Mouse (Mus musculus): ENCODE data around the gene Trim69. TPM values are rescaled to one million over a fixed set of nuclear protein-coding genes. Genes with fewer than 3 reads are reported as not detected.
A peak's percentile ranks its signal among the peaks of the same experiment; 100 is the strongest.

Trim69 gene
- total and polyA plus RNA-seq, 3 experiments = 0.04 TPM; not detected in 2

- no peak overlapping the region for H3K27ac ChIP-seq (ENCODE audit: control insufficient read depth, low read depth, low read length)
- peaks cover 7 to 17% of the 10 kb centered on the region in 2 experiments for H3K4me1 ChIP-seq (ENCODE audit: control insufficient read depth in 1 of 2, insufficient read depth in 2 of 2, low read length in 2 of 2)
- no peaks in the 10 kb centered on the region for H3K9me3 ChIP-seq (replicated peaks; ENCODE audit: insufficient read depth, low read length)
- DNase-seq (ENCODE audit: low read depth, low spot score) = no peak
- no peak overlapping the region for H3K9ac ChIP-seq (ENCODE audit: control insufficient read depth, low read depth, low read length, poor library complexity, severe bottlenecking)
- H3K79me2 ChIP-seq (ENCODE audit: control insufficient read depth, insufficient read depth, low read length, poor library complexity) = no peaks in the 10 kb centered on the region
- TF ChIP-seq ZC3H11A (IDR thresholded peaks at IDR 0.05; ENCODE audit: low read depth, low read length) = no peak
- no peak for TF ChIP-seq MYC (IDR thresholded peaks at IDR 0.05; ENCODE audit: low read depth, low read length)
- TF ChIP-seq EP300 (IDR thresholded peaks at IDR 0.05; ENCODE audit: low read depth in 1 of 2, low read length in 2 of 2) = no peak
- no peak for TF ChIP-seq ZNF384 (IDR thresholded peaks at IDR 0.05; ENCODE audit: low read depth, low read length)
- no peak for TF ChIP-seq ELF1 (IDR thresholded peaks at IDR 0.05; ENCODE audit: low read depth, low read length)
- no peak for TF ChIP-seq E2F4 (IDR thresholded peaks at IDR 0.05; ENCODE audit: borderline replicate concordance, low read depth, low read length)
- TF ChIP-seq JUND (IDR thresholded peaks at IDR 0.05; ENCODE audit: low read depth, low read length) = no peak
- TF ChIP-seq ZMIZ1 (IDR thresholded peaks at IDR 0.05; ENCODE audit: low read depth, low read length) = no peak
- no peak for TF ChIP-seq MYB (IDR thresholded peaks at IDR 0.05; ENCODE audit: low read depth, low read length)
- peaks cover 0 to 18% of the 10 kb centered on the region in 2 experiments; a peak in 2 of 4 replicates for H3K36me3 ChIP-seq (ENCODE audit: control insufficient read depth in 1 of 2, insufficient read depth in 2 of 2, low read length in 2 of 2)
- H3K27me3 ChIP-seq (ENCODE audit: control insufficient read depth in 1 of 2, insufficient read depth in 2 of 2, low read length in 2 of 2) = no peaks in the 10 kb centered on the region
- H3K4me3 ChIP-seq (ENCODE audit: control insufficient read depth in 1 of 2, insufficient read depth in 1 of 2, low read depth in 2 of 2, low read length in 2 of 2) = no peak overlapping the region
These were observed 19.7 kb upstream of the Trim69 start for GRCm38 (mm10) chr2:122140815-122141214.

DNA sequence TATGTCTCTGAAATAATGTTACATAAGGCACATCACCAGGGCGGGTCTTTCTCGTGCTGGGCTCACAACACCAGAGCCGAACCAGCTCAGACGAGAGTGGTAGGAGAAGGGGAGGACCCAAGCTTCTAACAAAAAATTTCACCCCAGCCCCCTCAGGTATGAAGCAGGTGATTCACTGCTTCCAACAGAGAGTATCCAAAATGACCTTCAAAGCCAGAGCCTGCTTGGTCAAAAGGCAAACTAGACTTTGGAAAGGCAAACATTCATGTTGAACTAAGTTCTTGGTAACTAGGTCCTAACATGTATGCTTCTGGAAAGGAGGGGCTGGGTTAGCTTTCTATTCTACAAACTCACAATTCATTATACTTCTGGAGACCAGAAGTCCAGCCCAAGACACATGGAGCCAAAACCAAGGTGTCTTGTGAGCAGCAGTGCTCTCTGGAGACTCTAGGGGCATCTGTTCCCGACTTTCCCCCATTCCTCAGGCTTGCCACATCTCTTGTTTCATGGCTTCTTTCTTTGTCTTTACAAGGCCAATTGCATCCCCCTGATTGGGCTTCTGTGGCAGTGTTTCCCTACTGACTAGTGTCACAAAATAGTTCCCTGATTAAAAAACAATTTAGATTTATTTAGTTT, 19.1 kb upstream of the Trim69 start:
- no peaks in the 10 kb centered on the region for H3K27me3 ChIP-seq (ENCODE audit: control insufficient read depth in 1 of 2, insufficient read depth in 2 of 2, low read length in 2 of 2)
- no peak overlapping the region for H3K9ac ChIP-seq (ENCODE audit: control insufficient read depth, low read depth, low read length, poor library complexity, severe bottlenecking)
- DNase-seq (ENCODE audit: low read depth, low spot score) = no peak
- no peak overlapping the region for H3K4me3 ChIP-seq (ENCODE audit: control insufficient read depth in 1 of 2, insufficient read depth in 1 of 2, low read depth in 2 of 2, low read length in 2 of 2)
- no peaks in the 10 kb centered on the region for H3K9me3 ChIP-seq (replicated peaks; ENCODE audit: insufficient read depth, low read length)
- no peak overlapping the region for H3K27ac ChIP-seq (ENCODE audit: control insufficient read depth, low read depth, low read length)
- H3K36me3 ChIP-seq (ENCODE audit: control insufficient read depth in 1 of 2, insufficient read depth in 2 of 2, low read length in 2 of 2) = peaks cover 0 to 20% of the 10 kb centered on the region in 2 experiments; a peak in 2 of 4 replicates
- H3K4me1 ChIP-seq (ENCODE audit: control insufficient read depth in 1 of 2, insufficient read depth in 2 of 2, low read length in 2 of 2) = peaks cover 11 to 19% of the 10 kb centered on the region in 2 experiments
- TF ChIP-seq CTCF (IDR thresholded peaks at IDR 0.05 in 2 of 3, conservative IDR thresholded peaks at IDR 0.05 in 1 of 3; ENCODE audit: control insufficient read depth in 1 of 3, insufficient read depth in 1 of 3, low read depth in 2 of 3, low read length in 3 of 3, poor library complexity in 1 of 3, severe bottlenecking in 1 of 3) (0 out of 6 replicates have a peak, but pooled peaks of 1 of the 3 experiments have one; percentile 5), ZMIZ1 (IDR thresholded peaks at IDR 0.05; ENCODE audit: low read depth, low read length) (no peak)
- H3K79me2 ChIP-seq (ENCODE audit: control insufficient read depth, insufficient read depth, low read length, poor library complexity) = no peaks in the 10 kb centered on the region

- Histone ChIP-seq H3K9ac (ENCODE audit: control insufficient read depth, low read depth, low read length, poor library complexity, severe bottlenecking) (no peak overlapping the region), H3K27me3 (ENCODE audit: control insufficient read depth in 1 of 2, insufficient read depth in 2 of 2, low read length in 2 of 2) (no peaks in the 10 kb centered on the region), H3K27ac (ENCODE audit: control insufficient read depth, low read depth, low read length) (no peak overlapping the region), H3K9me3 (replicated peaks; ENCODE audit: insufficient read depth, low read length) (no peaks in the 10 kb centered on the region), H3K36me3 (ENCODE audit: control insufficient read depth in 1 of 2, insufficient read depth in 2 of 2, low read length in 2 of 2) (peaks cover 0 to 9% of the 10 kb centered on the region in 2 experiments; a peak in 2 of 4 replicates), H3K4me3 (ENCODE audit: control insufficient read depth in 1 of 2, insufficient read depth in 1 of 2, low read depth in 2 of 2, low read length in 2 of 2) (no peak overlapping the region), H3K79me2 (ENCODE audit: control insufficient read depth, insufficient read depth, low read length, poor library complexity) (peaks cover 6% of the 10 kb centered on the region), H3K4me1 (ENCODE audit: control insufficient read depth in 1 of 2, insufficient read depth in 2 of 2, low read length in 2 of 2) (peaks cover 8 to 11% of the 10 kb centered on the region in 2 experiments)
- no peak for TF ChIP-seq ELF1 (IDR thresholded peaks at IDR 0.05; ENCODE audit: low read depth, low read length)
- TF ChIP-seq TAL1 (IDR thresholded peaks at IDR 0.05; ENCODE audit: low read length) = no peak
- TF ChIP-seq ZKSCAN1 (IDR thresholded peaks at IDR 0.05; ENCODE audit: low read depth, low read length) = no peak
- no peak for TF ChIP-seq ZNF384 (IDR thresholded peaks at IDR 0.05; ENCODE audit: low read depth, low read length)
- no peak for TF ChIP-seq GABPA (IDR thresholded peaks at IDR 0.05; ENCODE audit: low read depth, low read length)
- TF ChIP-seq MAFK (IDR thresholded peaks at IDR 0.05; ENCODE audit: borderline replicate concordance, low read depth, low read length) = no peak
- no peak for TF ChIP-seq ETS1 (IDR thresholded peaks at IDR 0.05; ENCODE audit: low read depth, low read length)
- no peak for TF ChIP-seq RCOR1 (IDR thresholded peaks at IDR 0.05; ENCODE audit: low read depth, low read length)
- TF ChIP-seq USF2 (IDR thresholded peaks at IDR 0.05; ENCODE audit: borderline replicate concordance in 1 of 2, insufficient read depth in 1 of 2, low read depth in 1 of 2, low read length in 2 of 2) = no peak
- TF ChIP-seq HCFC1 (IDR thresholded peaks at IDR 0.05; ENCODE audit: low read depth, low read length) = no peak
- no peak for TF ChIP-seq E2F4 (IDR thresholded peaks at IDR 0.05; ENCODE audit: borderline replicate concordance, low read depth, low read length)
- DNase-seq (ENCODE audit: low read depth, low spot score) = no peak
These were observed 17.4 kb upstream of the Trim69 start for GRCm38 (mm10) chr2:122143111-122143510.
